Mouse (Mus musculus) heart, postnatal 0 days (tissue): ENCODE data around the gene Stx7.

Experiments
- CTCF ChIP-seq: IDR thresholded peaks from 2 replicates; pipeline ENCODE4 v1.5.1; 2016; ENCODE audit warnings: antibody characterized with exemption, control low read depth, low read depth
- EP300 ChIP-seq: IDR thresholded peaks from 2 replicates; pipeline ENCODE4 v1.6.1; 2016; ENCODE audit warnings: antibody characterized with exemption, low read depth

DNA sequence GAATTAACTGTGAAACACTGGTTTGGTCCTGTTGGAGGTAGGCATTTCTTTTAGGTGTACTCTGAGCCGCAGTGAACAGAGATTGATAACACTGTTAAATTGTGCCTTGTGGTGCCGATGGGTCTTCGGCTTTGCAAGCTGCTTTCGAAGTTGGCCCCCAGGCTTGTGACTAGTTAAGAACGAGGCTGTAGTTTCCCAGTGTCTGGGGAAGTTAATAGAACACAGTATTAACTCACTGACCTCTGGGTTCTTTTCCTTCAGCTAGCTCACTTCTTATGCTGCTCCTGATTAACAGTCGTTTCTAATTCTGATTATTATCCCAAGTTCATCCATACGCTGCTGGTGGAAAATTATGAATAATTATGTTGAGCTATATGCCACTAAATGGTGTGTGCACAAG lies 984 bp downstream of the Stx7 start:
- no peak for TF ChIP-seq CTCF
- TF ChIP-seq EP300 = no peak
